Mouse (Mus musculus) midbrain, embryonic 12.5 days (tissue): ENCODE results near the gene Cep85l. TPM values are rescaled to one million over a fixed set of nuclear protein-coding genes. Genes with fewer than 3 reads are reported as not detected.
A peak's percentile ranks its signal among the peaks of the same experiment; 100 is the strongest.

Experiments used
- ATAC-seq: fragments of 200-750 bp; cut with Nextera tagmentation; 2 replicates; pipeline ENCODE4 v1.8.0; 2017; ENCODE audit warnings: low read depth, moderate TSS enrichment, moderate library complexity; ENCODE audit not compliant: low FRiP score
- H3K27ac ChIP-seq: fragments of 300-500 bp; sonication (generic); replicated peaks from 2 replicates; pipeline ENCODE4 v1.5.1; 2016; ENCODE audit warnings: mild to moderate bottlenecking
- H3K27me3 ChIP-seq: fragments of 300-500 bp; sonication (generic); 2 replicates; pipeline ENCODE4 v1.6.1; 2016; ENCODE audit warnings: mild to moderate bottlenecking
- H3K36me3 ChIP-seq: fragments of 300-500 bp; sonication (generic); 2 replicates; pipeline ENCODE4 v1.6.1; 2016
- H3K4me1 ChIP-seq: fragments of 300-500 bp; sonication (generic); 2 replicates; pipeline ENCODE4 v1.6.1; 2016
- H3K4me2 ChIP-seq: fragments of 300-500 bp; sonication (generic); replicated peaks from 2 replicates; pipeline ENCODE4 v1.6.1; 2016; ENCODE audit warnings: mild to moderate bottlenecking, moderate library complexity
- H3K4me3 ChIP-seq: fragments of 300-500 bp; sonication (generic); 2 replicates; pipeline ENCODE4 v1.5.1; 2016; ENCODE audit warnings: mild to moderate bottlenecking
- H3K9ac ChIP-seq: fragments of 300-500 bp; sonication (generic); replicated peaks from 2 replicates; pipeline ENCODE4 v1.6.1; 2016; ENCODE audit warnings: mild to moderate bottlenecking, moderate library complexity
- H3K9me3 ChIP-seq: fragments of 300-500 bp; sonication (generic); 2 replicates; pipeline ENCODE4 v1.6.1; 2016; ENCODE audit warnings: mild to moderate bottlenecking
- WGBS: fragments of 180-500 bp; shearing (Covaris S2); methylation state at CpG from one replicate; pipeline ENCODE4 v1.1.7; 2016; 5-methylcytosine and 5-hydroxymethylcytosine counted together
- polyA plus RNA-seq: library from polyadenylated mRNA; unstranded; fragments of >200 nt; fragmentation: Nextera tagmentation; extraction: Ambion mirVana; gene quantifications from 2 replicates; pipeline ENCODE4 v1.2.1, GENCODE M21; 2016

Cep85l gene
- polyA plus RNA-seq, 1 experiment from 2014 or later = 7.2 TPM

GRCm38 (mm10) chr10:53337162-53337923, 42.4 kb downstream of the Cep85l start, which contains the start of gene Pln:
TSS of gene Pln (plus strand) at chr10:53337667.
- Histone ChIP-seq H3K27ac (no peak within 1 kb of the TSS), H3K36me3 (no peaks in the 10 kb centered on the region), H3K9ac (no peak within 1 kb of the TSS), H3K4me3 (no peak within 1 kb of the TSS), H3K4me2 (no peak within 1 kb of the TSS), H3K27me3 (no peaks in the 10 kb centered on the region), H3K9me3 (no peaks in the 10 kb centered on the region), H3K4me1 (no peaks in the 10 kb centered on the region)
- WGBS = 84% methylated on average over 6 of the region's 6 CpGs
- ATAC-seq = no peak

- ATAC-seq = no peak
- no peak overlapping the region for H3K27ac ChIP-seq
- 91% methylated on average over 3 of the region's 3 CpGs for WGBS
- no peaks in the 10 kb centered on the region for H3K9me3 ChIP-seq
- no peaks in the 10 kb centered on the region for H3K36me3 ChIP-seq
- no peak overlapping the region for H3K4me3 ChIP-seq
- no peaks in the 10 kb centered on the region for H3K4me1 ChIP-seq
- H3K4me2 ChIP-seq = no peak overlapping the region
- no peaks in the 10 kb centered on the region for H3K27me3 ChIP-seq
- H3K9ac ChIP-seq = no peak overlapping the region
These were observed 43.8 kb downstream of the Cep85l start for GRCm38 (mm10) chr10:53335974-53336373.

GRCm38 (mm10) chr10:53335266-53335665, 44.5 kb downstream of the Cep85l start:
- no peaks in the 10 kb centered on the region for H3K9me3 ChIP-seq
- WGBS = 89% methylated on average over 2 of the region's 2 CpGs
- H3K36me3 ChIP-seq = no peaks in the 10 kb centered on the region
- no peaks in the 10 kb centered on the region for H3K27me3 ChIP-seq
- ATAC-seq = no peak
- H3K4me2 ChIP-seq = no peak overlapping the region
- H3K9ac ChIP-seq = no peak overlapping the region
- H3K4me3 ChIP-seq = no peak overlapping the region
- H3K4me1 ChIP-seq = no peaks in the 10 kb centered on the region
- no peak overlapping the region for H3K27ac ChIP-seq

- no peaks in the 10 kb centered on the region for H3K36me3 ChIP-seq
- H3K9me3 ChIP-seq = no peaks in the 10 kb centered on the region
- H3K27ac ChIP-seq = no peak overlapping the region
- no peak for ATAC-seq
- no peak overlapping the region for H3K4me2 ChIP-seq
- WGBS = 89% methylated on average over 2 of the region's 2 CpGs
- no peak overlapping the region for H3K9ac ChIP-seq
- H3K4me3 ChIP-seq = no peak overlapping the region
- H3K4me1 ChIP-seq = no peaks in the 10 kb centered on the region
- H3K27me3 ChIP-seq = no peaks in the 10 kb centered on the region
These were observed 47.0 kb downstream of the Cep85l start for GRCm38 (mm10) chr10:53332752-53333151.

- H3K36me3 ChIP-seq = no peaks in the 10 kb centered on the region
- no peaks in the 10 kb centered on the region for H3K4me1 ChIP-seq
- no peak overlapping the region for H3K4me3 ChIP-seq
- WGBS = 92% methylated on average over 3 of the region's 3 CpGs
- no peak overlapping the region for H3K27ac ChIP-seq
- no peaks in the 10 kb centered on the region for H3K27me3 ChIP-seq
- no peak for ATAC-seq
- H3K9ac ChIP-seq = no peak overlapping the region
- no peak overlapping the region for H3K4me2 ChIP-seq
- no peaks in the 10 kb centered on the region for H3K9me3 ChIP-seq
These were observed 50.5 kb downstream of the Cep85l start for GRCm38 (mm10) chr10:53329257-53329656.

DNA sequence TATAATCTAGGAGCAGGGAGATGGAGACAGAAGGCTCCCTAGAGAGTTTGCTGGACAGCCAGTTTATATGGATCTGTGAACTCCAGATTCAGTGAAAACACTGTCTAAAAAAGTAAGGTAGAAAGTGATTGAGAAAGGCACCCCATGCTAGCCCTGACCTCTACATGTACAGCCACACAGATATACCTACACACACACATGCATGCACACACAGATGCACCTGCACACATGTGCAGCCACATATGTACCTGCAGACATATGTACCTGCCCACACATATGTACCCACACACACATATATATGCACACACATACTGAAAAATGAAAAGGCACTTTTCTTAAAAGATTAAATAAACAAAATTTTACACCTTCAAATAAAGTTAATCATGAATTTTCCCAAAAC, 53.4 kb downstream of the Cep85l start:
- H3K27ac ChIP-seq = no peak overlapping the region
- no peak overlapping the region for H3K4me2 ChIP-seq
- no peak for ATAC-seq
- H3K27me3 ChIP-seq = no peaks in the 10 kb centered on the region
- H3K9ac ChIP-seq = no peak overlapping the region
- H3K4me3 ChIP-seq = no peak overlapping the region
- no peaks in the 10 kb centered on the region for H3K36me3 ChIP-seq
- H3K9me3 ChIP-seq = no peaks in the 10 kb centered on the region
- no peaks in the 10 kb centered on the region for H3K4me1 ChIP-seq

DNA sequence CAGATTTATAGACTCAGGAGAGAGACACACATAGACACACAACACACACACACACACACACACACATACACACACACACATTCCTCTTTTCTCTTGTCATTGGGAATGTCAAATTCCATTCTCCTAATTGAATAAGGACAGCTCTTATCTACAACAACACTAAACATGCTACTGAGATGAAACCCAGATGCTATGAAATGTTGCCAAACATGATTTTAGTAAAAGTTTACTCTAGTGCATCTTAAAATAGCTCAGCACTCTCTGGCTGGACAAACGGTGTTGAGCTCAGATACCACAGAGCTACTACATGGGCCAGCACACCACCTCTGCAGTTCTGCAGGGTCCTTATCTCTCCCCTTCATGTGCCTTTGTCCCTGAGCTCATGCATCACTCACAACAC, 55.1 kb downstream of the Cep85l start:
- no peaks in the 10 kb centered on the region for H3K9me3 ChIP-seq
- H3K27ac ChIP-seq = no peak overlapping the region
- H3K9ac ChIP-seq = no peak overlapping the region
- no peak for ATAC-seq
- WGBS = 83% methylated on average over 1 of the region's 1 CpGs
- H3K4me1 ChIP-seq = no peaks in the 10 kb centered on the region
- H3K4me3 ChIP-seq = no peak overlapping the region
- H3K36me3 ChIP-seq = no peaks in the 10 kb centered on the region
- no peak overlapping the region for H3K4me2 ChIP-seq
- H3K27me3 ChIP-seq = no peaks in the 10 kb centered on the region

GRCm38 (mm10) chr10:53323367-53323766, 56.4 kb downstream of the Cep85l start:
- ATAC-seq = no peak

DNA sequence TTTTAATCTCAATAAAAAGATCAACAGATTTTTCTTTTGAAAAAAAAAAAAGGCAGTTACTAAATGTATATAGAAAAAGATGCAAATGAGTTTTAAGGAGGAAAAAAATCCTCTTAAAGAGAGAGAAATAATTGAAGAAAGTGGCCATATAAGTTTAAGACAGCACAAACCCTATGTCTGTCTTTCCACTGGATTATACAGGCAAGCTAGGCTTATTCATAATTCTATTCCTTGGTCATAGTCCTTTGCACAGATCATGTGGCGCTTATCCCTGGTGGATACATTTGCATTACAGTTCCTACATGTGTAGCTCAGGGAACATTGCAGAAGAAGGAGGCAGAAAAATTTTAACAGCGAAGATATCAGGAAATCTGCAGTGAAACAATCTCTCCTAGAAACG, 73.1 kb downstream of the Cep85l start:
- H3K9me3 ChIP-seq = no peaks in the 10 kb centered on the region
- H3K9ac ChIP-seq = no peak overlapping the region
- no peaks in the 10 kb centered on the region for H3K27me3 ChIP-seq
- no peaks in the 10 kb centered on the region for H3K36me3 ChIP-seq
- H3K4me1 ChIP-seq = no peaks in the 10 kb centered on the region
- 94% methylated on average over 3 of the region's 3 CpGs for WGBS
- H3K4me3 ChIP-seq = no peak overlapping the region
- no peak for ATAC-seq
- no peak overlapping the region for H3K27ac ChIP-seq
- H3K4me2 ChIP-seq = no peak overlapping the region

More at GRCm38 (mm10) chr10:53323367-53323766, 56.4 kb downstream of the Cep85l start:
- Histone ChIP-seq H3K9ac (no peak overlapping the region), H3K36me3 (no peaks in the 10 kb centered on the region), H3K4me1 (no peaks in the 10 kb centered on the region), H3K4me2 (no peak overlapping the region), H3K9me3 (no peaks in the 10 kb centered on the region), H3K27me3 (no peaks in the 10 kb centered on the region), H3K27ac (no peak overlapping the region), H3K4me3 (no peak overlapping the region)

GRCm38 (mm10) chr10:53305867-53306266, 73.9 kb downstream of the Cep85l start:
- no peaks in the 10 kb centered on the region for H3K4me1 ChIP-seq
- H3K9me3 ChIP-seq = no peaks in the 10 kb centered on the region
- H3K27ac ChIP-seq = no peak overlapping the region
- no peak overlapping the region for H3K4me2 ChIP-seq
- H3K4me3 ChIP-seq = no peak overlapping the region
- no peak overlapping the region for H3K9ac ChIP-seq
- ATAC-seq = peak; percentile 66; the same call in 1 of the 2 replicates
- H3K36me3 ChIP-seq = no peaks in the 10 kb centered on the region
- 44% methylated on average over 3 of the region's 3 CpGs for WGBS
- H3K27me3 ChIP-seq = no peaks in the 10 kb centered on the region

DNA sequence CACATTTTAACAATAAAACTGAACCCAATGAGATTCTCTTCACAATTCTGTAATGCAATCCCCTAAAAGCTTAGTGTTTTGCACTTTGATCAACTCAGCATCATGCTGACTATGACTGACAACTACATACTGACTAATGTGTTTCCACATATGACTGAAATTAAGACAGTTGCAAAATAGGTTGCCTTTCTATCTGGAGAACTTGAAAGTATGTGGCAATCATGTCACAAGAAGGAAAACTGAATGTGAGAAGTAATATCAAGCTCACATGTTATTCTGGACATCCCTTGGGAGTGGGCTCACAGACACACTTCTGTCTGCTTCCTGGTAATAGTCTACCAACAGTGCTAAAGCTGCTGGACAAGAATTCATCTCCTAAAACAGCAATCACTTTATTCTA, 94.6 kb downstream of the Cep85l start:
- no peak overlapping the region for H3K4me2 ChIP-seq
- peaks cover 10% of the 10 kb centered on the region for H3K36me3 ChIP-seq
- H3K27ac ChIP-seq = no peak overlapping the region
- H3K27me3 ChIP-seq = no peaks in the 10 kb centered on the region
- H3K9ac ChIP-seq = no peak overlapping the region
- H3K4me3 ChIP-seq = no peak overlapping the region
- ATAC-seq = no peak
- no peaks in the 10 kb centered on the region for H3K4me1 ChIP-seq
- no peaks in the 10 kb centered on the region for H3K9me3 ChIP-seq

DNA sequence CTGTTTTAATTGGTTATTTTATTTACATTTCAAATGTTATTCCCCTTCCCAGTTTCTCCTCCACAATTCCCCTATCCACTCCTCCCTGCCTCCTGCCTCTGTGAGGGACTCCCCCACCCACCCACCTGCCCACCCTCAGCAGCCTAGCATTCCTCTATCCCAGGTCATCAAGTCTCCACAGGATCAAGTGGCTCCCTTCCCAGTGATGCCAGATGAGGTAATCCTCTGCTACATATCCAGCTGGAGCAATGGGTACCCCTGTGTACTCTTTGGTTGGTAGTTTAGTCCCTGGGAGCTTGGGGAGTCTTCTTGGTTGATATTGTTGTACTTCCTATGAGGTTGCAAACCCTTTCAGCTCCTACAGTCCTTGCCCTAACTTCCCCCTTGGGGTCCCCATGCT, 107.5 kb downstream of the Cep85l start:
- no peak for ATAC-seq
- H3K4me2 ChIP-seq = no peak overlapping the region
- no peak overlapping the region for H3K4me3 ChIP-seq
- H3K27ac ChIP-seq = no peak overlapping the region
- no peaks in the 10 kb centered on the region; the same call in 1 of the 2 replicates for H3K36me3 ChIP-seq
- no peak overlapping the region for H3K9ac ChIP-seq
- H3K27me3 ChIP-seq = no peaks in the 10 kb centered on the region
- H3K9me3 ChIP-seq = no peaks in the 10 kb centered on the region
- no peaks in the 10 kb centered on the region for H3K4me1 ChIP-seq

- WGBS = 35% methylated on average over 1 of the region's 1 CpGs
- Histone ChIP-seq H3K4me3 (no peak overlapping the region), H3K4me2 (no peak overlapping the region), H3K27ac (no peak overlapping the region), H3K27me3 (no peaks in the 10 kb centered on the region), H3K9me3 (no peaks in the 10 kb centered on the region), H3K4me1 (no peaks in the 10 kb centered on the region), H3K36me3 (no peaks in the 10 kb centered on the region), H3K9ac (no peak overlapping the region)
- ATAC-seq = no peak
These were observed 117.7 kb downstream of the Cep85l start for GRCm38 (mm10) chr10:53262021-53262420.
